Mouse (Mus musculus) E14TG2a.4 (cell line): Measurements from ENCODE around the gene 1110032A03Rik.

ENCODE experiments used
- CTCF ChIP-seq: conservative IDR thresholded peaks from 2 replicates; pipeline ENCODE4 v1.5.1; 2014; ENCODE audit warnings: low read length
- NANOG ChIP-seq: IDR thresholded peaks from 2 replicates; pipeline ENCODE4 v1.6.1; 2014; ENCODE audit warnings: borderline replicate concordance, low read length, mixed read lengths

DNA sequence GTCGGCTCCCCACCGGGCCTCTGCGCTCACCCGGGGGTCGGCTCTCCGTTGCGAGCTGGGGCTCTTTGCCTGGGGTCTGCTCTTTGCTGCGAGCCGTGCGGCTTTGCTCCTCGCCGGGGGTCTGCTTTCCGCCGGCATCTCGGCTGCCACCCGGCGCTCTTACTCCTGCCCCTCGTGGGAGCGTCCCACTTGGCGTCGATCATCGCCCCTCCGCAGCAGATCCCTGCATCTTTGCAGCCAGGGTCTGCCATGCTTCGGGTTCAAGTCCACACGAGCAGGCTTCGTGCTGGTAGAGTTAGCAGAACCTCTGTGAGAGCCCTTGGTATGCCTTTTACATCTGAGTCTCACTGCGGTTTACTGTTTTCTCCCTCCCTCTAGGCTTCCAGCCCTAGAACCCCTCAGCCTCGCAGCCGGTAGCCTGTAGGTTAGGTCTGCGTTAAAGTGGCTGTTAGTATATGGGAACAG, 374 bp upstream of the 1110032A03Rik start:
- TF ChIP-seq CTCF (no peak), NANOG (no peak)
